Mouse (Mus musculus) cerebellum, postnatal 10 days (tissue): ENCODE data around the gene Gstm6.
A peak's percentile ranks its signal among the peaks of the same experiment; 100 is the strongest.
"Not testable (repeated sequence)": the region's sequence is repeated elsewhere in the genome, so short reads cannot be mapped to it uniquely, and the experiment has no call there.

Experiments
- DNase-seq, 2 experiments: peaks; one replicate each; pipeline ENCODE4 v3.0.0; 2021; ENCODE audit warnings: mixed read lengths in 2 of 2

The Gstm6 gene

DNA sequence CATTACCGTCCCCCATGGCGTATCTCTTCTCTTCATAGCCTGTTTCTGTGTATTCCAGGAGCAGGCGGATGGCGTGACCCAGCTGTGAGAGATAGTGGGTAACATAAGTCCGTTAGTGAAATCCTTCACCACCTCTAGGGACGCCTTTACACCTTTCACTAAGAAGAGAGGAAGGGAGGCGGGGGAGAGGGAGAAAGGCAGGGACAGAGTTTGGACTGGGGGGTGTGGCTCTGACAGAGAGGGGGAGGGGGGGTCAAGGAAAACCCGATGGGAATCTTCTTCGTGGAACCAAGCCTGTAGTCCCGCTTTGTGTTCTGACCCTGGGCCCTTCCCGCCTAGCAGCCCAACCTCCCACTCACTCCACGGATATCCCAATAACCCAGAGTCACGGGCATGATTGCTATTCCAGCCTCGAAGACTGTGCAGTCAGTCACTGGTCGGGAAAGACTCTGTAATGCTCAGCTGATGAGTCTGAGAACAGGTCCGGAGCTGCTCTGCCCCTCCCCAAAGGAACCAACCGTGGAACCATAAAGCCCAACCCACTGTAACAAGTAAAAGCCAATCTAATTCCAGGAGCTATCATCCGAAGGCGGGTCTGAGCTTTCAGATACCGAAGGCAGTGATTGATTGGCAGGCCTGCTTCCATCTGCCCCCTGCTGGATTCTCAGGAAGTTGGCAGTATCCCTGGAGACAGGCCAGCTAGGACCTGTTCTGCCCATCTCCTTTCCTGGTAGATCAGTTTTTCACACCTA is at the start of gene Gstm6:
Gene Gstm6 (minus strand): TSS at position 511 of the 752 bp plus-strand sequence.
- DNase-seq = peak; percentile 62 to 68

DNA sequence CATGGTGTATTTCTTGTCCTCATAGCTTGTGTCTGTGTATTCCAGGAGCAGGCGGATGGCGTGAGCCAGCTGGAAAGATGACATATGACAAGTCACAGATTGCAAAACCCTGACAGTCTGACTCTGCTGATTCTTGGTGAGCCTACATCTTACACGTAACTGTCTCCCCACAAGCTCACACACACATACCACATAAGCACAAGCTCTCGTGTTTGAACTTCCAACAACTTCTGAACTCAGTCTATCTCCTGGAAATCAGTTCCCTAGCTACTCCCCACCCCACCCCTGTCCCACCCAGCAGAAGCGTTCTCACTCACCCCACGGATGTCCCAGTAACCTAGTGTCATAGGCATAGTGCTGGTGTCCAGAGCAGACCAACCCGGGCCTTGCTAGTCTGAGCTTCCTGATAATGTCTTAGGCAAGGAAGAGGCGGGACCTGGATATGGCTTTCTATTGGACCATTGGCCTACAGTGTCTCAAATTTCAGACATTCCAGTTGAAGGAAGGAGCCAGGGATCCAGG is 42.6 kb upstream of the Gstm6 start, which contains the start of gene Gstm2:
Gene Gstm2 (minus strand): TSS at position 413 of the 522 bp plus-strand sequence.
- DNase-seq = no peak

DNA sequence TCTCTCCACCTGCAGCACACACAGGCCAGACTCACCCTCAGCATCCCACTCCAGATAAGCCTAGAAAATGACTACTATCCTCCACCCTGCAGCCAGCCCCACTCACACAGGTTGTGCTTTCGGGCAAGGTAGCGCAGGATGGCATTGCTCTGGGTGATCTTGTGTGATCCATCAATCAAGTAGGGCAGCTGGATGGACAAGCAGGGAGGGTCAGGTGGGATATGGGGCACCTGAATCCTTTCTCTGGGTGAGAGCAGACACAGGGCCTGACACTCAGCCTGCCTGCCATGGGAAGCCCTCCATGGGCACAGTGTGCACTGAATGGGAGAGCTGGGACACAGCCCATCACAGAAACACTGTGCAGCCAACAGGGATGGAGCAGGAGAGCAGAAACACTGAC is 41.6 kb upstream of the Gstm6 start:
- DNase-seq = not testable (repeated sequence)

- DNase-seq = no peak
Observed at GRCm38 (mm10) chr3:107984471-107984870, 40.9 kb upstream of the Gstm6 start.

DNA sequence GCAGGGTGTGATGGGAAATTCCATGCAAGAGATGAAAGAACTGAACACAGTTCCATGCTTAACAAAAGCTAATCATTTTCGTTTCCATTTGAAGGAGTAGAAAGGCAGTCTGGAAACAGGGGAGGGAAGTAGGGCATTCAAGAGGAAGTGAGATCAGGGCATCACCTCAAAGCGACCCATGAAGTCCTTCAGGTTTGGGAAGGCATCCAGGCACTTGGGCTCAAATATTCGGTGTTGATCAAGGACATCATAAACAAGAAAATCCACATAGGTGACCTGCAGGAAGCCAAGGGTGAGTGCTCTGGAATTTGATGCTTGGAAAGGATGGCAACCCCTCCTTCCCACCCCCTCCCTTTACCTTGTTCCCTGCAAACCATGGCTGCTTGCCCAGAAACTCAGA is 40.2 kb upstream of the Gstm6 start:
- no peak for DNase-seq

GRCm38 (mm10) chr3:107982726-107983125 is 39.2 kb upstream of the Gstm6 start:
- no peak for DNase-seq

DNA sequence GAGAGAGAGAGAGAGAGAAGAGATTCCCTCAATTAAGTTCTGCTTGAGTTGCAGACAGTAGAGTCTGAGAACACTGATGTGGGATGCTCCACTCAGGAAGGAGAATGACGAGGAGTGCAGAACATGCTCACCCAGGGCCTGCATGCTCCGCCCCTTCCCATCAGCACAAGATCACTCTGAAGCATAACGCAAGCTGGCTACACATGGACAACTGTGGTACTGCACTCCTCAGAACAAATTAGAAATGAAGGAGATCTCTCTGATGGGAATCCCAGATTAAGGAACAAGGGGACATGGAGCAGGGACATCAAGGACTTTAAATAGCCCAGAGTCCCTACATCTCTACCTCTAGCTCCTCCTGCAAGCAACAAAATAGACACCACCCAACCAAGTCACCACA is 37.7 kb upstream of the Gstm6 start:
- no peak for DNase-seq

DNA sequence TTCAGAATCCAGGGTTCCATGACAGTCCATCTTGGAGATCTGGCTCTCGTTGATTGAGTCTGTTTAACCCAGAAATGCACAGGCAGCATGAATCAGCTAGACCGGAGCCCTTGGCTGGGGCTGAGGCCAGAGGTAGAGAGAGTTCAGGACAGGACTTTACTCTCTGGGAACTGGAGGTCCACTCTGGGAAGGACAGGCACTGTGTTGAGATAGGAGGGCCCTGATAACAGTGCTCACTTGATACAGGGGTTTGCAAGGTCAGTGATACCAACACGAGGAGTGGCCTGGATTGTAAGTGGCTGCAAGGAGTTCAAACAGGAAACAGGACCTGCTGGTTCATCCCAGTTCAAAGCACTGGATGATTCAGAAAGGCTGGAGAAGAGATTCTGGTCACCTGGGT is 34.1 kb upstream of the Gstm6 start:
- no peak for DNase-seq

DNA sequence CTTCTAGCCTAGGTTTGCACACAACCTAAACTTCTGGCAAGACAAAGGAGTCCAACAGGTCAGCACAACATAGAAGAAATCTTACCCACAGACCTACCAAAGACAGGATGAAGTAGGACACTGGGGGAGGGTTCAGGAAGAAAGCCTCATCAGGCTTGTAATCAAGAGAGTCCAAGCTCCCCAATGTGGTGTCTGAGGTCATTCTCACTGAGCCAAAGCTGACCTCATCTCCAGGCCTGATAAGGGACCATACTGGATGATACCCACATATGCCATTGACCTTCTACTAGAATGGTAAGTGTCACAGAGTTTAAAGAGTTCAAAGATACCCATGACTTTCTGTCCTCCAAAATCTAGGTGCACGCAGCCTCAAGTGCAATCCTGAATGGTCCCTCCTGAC is 30.7 kb upstream of the Gstm6 start:
- no peak for DNase-seq

GRCm38 (mm10) chr3:107972070-107972469 is 28.5 kb upstream of the Gstm6 start:
- DNase-seq = no peak

GRCm38 (mm10) chr3:107971101-107971500 is 27.6 kb upstream of the Gstm6 start:
- not testable (repeated sequence) for DNase-seq

DNA sequence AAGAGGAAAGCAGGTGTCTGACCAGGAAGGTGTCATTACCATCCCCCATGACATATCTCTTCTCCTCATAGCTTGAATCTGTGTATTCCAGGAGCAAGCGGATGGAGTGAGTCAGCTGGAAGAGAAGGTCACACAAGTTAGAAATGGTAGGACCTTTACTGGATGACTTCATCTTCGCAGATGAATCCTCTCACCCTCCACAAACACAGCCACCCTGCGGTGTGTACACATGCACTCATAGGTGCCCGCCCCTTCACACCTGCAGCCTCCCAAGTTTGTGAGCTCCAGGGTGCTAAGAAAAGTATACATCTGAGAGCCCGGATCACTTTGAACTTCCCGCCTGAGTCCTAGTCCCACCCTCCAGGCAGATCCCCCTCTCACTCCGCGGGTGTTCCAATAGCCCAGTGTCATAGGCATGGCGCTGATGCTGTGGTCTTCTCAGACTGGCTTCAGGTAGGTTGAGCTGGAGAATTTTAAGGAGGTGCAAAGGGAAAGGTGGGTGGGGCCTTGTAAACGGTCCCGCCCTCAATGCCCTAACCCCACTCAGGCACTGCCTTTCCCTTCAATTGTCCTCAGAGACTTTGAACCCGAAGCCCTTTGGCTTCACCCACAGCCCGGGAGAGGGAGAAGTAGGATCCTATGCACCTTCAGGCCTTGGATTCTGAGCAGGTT is 25.3 kb upstream of the Gstm6 start, which contains the start of gene Gstm3:
Gene Gstm3 (minus strand): TSS at position 560 of the 672 bp plus-strand sequence.
- no peak for DNase-seq

DNA sequence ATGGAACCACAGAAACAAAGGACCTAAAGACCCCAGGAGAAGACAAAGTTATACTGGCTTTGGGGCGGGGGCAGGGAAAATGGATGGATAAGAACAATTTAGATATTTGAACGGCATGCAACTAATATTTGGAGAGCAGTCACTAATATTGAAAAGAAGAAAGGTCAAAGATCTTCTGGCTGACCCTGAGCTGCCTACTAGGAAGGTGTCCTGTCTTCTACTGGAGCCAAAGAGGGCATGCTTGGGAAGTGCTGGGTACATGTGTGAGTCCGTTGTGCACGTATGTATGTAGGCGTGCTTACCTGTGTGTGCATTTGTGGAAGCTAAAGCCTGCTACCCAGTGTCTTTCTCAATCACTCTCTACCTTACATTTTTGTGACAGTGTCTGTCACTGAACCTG is 23.1 kb upstream of the Gstm6 start:
- DNase-seq = no peak

- DNase-seq = no peak
Observed at GRCm38 (mm10) chr3:107965592-107965991, 22.0 kb upstream of the Gstm6 start.

GRCm38 (mm10) chr3:107964656-107965308 is 21.2 kb upstream of the Gstm6 start:
- DNase-seq = peak in 1 of 2 experiments; percentile 21

DNA sequence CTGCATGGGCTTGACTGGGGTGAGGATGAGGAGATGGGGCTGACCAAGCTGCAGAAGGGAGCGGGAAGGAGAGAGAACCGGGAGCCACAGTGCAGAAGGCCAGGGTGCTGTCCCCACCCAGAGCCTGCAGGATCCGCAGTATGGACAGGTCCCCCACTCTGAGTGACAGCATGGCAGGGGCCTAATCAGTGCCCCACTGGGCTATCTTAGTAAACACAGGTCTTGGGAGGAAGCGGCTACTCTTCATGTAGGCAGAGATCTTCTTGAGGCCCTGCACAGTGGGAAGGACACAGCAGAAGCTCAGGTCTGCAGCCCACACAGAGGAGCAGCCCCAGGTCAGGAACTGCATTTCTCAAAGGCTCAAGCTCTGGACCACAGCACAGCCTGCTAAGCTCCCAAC is 20.5 kb upstream of the Gstm6 start:
- no peak for DNase-seq

- DNase-seq = not testable (repeated sequence)
Observed at GRCm38 (mm10) chr3:107955260-107955659, 11.7 kb upstream of the Gstm6 start.

DNA sequence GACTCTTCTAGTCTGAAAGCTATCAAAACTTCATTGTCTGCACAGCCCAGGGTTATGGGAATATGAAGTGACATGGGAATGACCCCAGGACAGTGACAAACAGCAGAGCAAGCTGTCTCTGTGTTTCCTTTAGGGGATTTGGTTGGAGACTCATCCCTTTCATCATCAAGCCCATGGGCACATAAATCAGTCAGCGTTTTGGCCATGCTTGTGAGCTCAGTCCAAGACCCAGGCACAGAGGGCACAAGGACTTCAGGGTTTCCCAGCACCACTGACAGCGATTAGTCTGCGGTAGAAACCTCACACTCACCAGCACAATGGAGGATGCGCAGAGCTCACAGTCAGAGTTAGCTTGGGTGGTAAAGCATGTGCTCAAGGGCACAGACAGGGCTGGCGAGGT is 10.4 kb upstream of the Gstm6 start:
- DNase-seq = no peak

DNA sequence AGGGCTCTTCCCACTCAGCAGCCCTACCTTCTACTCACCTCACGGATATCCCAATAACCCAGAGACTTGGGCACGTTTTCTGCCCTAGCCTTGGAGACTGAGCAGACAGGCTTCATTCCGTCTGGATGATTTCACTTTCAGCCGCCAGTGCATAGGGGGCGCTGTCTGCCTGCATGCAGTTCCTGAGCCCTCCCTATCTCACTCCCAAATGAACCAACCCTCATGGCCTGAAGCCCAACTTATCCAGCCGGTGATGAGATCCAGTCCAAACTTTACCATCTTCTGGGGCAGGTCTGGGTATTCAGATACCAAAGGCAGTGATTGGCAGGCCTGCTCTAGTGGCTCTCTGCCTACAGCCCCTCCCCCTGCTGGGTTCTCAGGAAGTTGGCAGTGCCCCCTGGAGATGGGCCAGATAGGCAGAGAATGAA is 9.8 kb upstream of the Gstm6 start:
- DNase-seq = peak; percentile 93

- no peak for DNase-seq
Observed at GRCm38 (mm10) chr3:107950531-107950930, 7.0 kb upstream of the Gstm6 start.

DNA sequence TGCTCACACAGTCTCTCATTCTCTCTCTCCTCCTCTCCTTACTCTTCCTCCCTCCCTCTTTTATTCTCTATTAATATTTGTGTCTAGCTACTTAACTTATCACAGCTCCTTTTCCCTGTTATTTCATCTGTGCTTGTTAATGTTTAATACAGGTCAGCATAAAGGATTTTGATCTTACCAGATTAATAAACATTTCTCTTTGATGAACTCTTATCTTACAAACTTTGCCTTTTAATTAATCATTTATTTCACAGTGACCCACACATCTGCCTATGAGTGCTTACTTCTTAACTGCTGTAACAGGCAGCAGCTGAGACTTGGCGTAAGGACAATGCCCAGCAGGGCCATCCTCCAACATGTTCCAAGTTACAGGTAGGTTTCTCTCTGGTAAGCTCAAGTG is 5.9 kb upstream of the Gstm6 start:
- DNase-seq = not testable (repeated sequence)

GRCm38 (mm10) chr3:107945729-107946128 is 2.2 kb upstream of the Gstm6 start:
- no peak for DNase-seq

DNA sequence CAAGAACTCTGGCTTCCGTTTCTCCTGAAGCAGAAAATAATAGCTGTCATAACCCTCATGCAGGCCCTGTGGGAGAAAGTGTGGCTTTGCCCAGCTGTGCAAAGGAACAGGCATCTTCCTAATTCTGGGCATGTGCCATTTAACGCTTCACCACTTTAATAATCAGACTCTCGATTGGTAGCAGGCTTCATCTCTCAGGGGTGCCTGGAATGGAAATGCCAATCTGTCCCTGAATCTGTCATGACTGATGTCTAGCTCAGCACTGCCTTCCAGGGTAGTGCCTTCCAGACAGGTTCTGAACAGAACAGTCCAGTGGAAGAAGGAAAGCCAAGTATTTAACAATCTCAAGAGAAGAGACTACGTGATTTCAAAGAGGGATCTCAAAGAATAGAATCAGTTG is 2.3 kb downstream of the Gstm6 start:
- peak; percentile 72 to 76 for DNase-seq
